Mouse (Mus musculus): ENCODE measurements at regions not wholly inside any gene's neighbourhood (a gene's known extent, or its start where the extent isn't known, plus 50 kb on each side); places are given as distances from the start of the nearest gene placed in this dataset.
A peak's percentile ranks its signal among the peaks of the same experiment; 100 is the strongest.

GRCm38 (mm10) chr12:30510861-30511260 lies 73.4 kb upstream of the Tmem18 start:
- no peak for DNase-seq (ENCODE audit: low spot score in 2 of 2)

- no peak for DNase-seq (ENCODE audit: low spot score in 2 of 2)
These were observed 100.9 kb upstream of the Tmem18 start for GRCm38 (mm10) chr12:30483370-30483769.

- DNase-seq (ENCODE audit: low spot score in 2 of 2), result no peak
These were observed 100.3 kb upstream of the Sntg2 start for GRCm38 (mm10) chr12:30473473-30473815.

GRCm38 (mm10) chr12:30472743-30473472 lies 99.7 kb upstream of the Sntg2 start:
- DNase-seq (ENCODE audit: low spot score in 2 of 2), result no peak

GRCm38 (mm10) chr12:30467186-30467585 lies 94.0 kb upstream of the Sntg2 start:
- no peak for DNase-seq (ENCODE audit: low spot score in 2 of 2)

GRCm38 (mm10) chr12:30450614-30451013 lies 77.4 kb upstream of the Sntg2 start:
- no peak for DNase-seq (ENCODE audit: low spot score in 2 of 2)

- peak in 1 of 2 experiments; percentile 21 for DNase-seq (ENCODE audit: low spot score in 2 of 2)
These were observed 61.7 kb upstream of the Sntg2 start for GRCm38 (mm10) chr12:30434892-30435291.

GRCm38 (mm10) chr12:30432861-30433260 lies 59.7 kb upstream of the Sntg2 start:
- no peak for DNase-seq (ENCODE audit: low spot score in 2 of 2)

GRCm38 (mm10) chr12:30430641-30431040 lies 57.5 kb upstream of the Sntg2 start:
- no peak for DNase-seq (ENCODE audit: low spot score in 2 of 2)

GRCm38 (mm10) chr12:30425301-30425700 lies 52.1 kb upstream of the Sntg2 start:
- DNase-seq (ENCODE audit: low spot score in 2 of 2), result no peak

Small RNA genes lying in the stretch of these regions (microRNA-seq; reads per million reads assigned to microRNA genes)
- gene Gm25865, result 0 reads per million in 2 experiments

All from layer of hippocampus, adult 8-10 months (tissue).